Mouse (Mus musculus): Measurements from ENCODE around the gene Oaz3. TPM values are rescaled to one million over a fixed set of nuclear protein-coding genes. Genes with fewer than 3 reads are reported as not detected.

Gene Oaz3
- polyA plus RNA-seq, 1 experiment from 2014 or later, result 0.77 TPM

DNA sequence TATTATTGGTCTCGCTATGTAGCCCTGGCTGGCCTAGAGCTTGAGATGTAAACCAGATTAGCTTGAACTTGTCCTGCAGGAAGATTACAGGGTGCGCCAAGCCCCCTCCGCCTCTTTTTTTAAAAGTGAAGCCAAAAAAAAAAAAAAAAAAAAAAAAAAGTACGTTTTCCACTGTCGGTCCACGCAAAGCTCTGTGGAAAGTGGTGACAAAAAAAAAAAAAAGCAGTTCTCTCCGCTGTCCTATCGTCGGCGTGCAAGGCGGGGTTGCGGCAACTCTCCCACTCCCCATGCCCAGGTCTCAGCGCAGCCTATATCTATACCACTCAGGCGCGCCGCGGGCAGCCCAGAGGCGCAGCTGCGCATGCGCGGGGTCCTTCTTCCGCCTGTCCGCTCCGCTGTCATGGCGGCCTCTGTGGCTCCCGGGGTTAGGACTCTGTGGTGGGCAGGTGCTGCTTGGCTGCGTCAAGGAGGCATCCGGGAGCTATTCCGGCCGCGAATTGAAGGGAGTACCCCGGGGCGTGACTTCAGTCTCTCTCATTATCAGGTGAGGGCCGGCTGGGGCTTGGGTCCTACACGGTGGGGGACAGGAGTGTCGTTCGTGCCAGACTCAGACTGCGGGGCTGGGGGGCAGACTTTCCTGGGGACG is 641 bp downstream of the Oaz3 start, which contains the start of gene Mrpl9:
Gene Mrpl9 (plus strand): TSS at position 368 of the 646 bp plus-strand sequence.
- Histone ChIP-seq H3K9ac (peak within 1 kb of the TSS; percentile 93), H3K4me3 (peak within 1 kb of the TSS; percentile 95), H3K4me2 (replicated peaks) (peak within 1 kb of the TSS; percentile 94), H3K9me3 (replicated peaks) (no peaks in the 10 kb centered on the region), H3K36me3 (peaks cover 30% of the 10 kb centered on the region), H3K27me3 (no peaks in the 10 kb centered on the region), H3K4me1 (peaks cover 8% of the 10 kb centered on the region), H3K27ac (peak within 1 kb of the TSS; percentile 75)
- ATAC-seq (ENCODE audit: low FRiP score), result peak; percentile 98
- 1% methylated on average over 36 of the region's 39 CpGs for WGBS

DNA sequence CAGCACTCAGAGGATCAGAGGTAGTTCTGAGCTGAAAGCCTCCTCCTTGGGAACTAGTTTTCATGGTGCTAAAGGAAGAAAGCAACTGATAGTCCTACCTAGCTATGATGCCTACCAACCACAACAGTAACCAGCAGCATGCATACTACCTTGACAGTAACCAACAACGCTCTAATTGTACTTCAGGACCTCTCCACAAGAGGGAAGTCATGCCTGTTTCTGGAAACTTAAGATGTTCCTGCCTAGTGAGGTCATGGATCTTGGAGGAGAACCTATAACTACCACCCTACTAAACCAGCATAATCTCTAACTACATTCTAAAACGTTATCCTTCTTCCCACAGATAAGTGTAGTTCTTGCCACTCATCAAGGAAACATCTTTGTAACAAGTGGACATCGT is 2.5 kb downstream of the Oaz3 start:
- H3K36me3 ChIP-seq, result peaks cover 11% of the 10 kb centered on the region
- H3K27ac ChIP-seq, result no peak overlapping the region
- no peaks in the 10 kb centered on the region for H3K9me3 ChIP-seq (replicated peaks)
- H3K4me2 ChIP-seq (replicated peaks), result no peak overlapping the region
- no peaks in the 10 kb centered on the region for H3K27me3 ChIP-seq
- no peak for ATAC-seq (ENCODE audit: low FRiP score)
- peaks cover 8% of the 10 kb centered on the region for H3K4me1 ChIP-seq
- H3K9ac ChIP-seq, result no peak overlapping the region
- no peak overlapping the region for H3K4me3 ChIP-seq
- WGBS, result 39% methylated on average over 3 of the region's 3 CpGs

DNA sequence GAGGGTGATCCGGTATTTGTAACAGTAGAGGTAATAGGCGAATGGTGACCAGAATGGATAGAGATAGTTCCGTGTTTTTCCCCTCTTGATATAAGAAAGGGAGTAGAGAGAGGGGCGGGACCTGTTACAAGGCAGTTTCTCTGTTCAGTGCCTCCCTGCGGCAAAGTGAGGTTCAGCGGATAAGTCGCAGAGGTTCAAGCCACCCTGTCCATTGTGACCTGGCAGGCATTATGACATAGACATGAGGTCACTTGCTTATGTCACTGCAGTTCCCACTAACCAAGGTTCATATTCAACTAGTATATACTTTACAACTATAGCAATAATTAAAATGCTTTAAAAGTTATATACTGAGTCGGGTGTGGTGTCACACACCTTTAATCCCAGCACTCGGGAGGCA is 7.3 kb downstream of the Oaz3 start:
- H3K36me3 ChIP-seq, result no peaks in the 10 kb centered on the region
- no peaks in the 10 kb centered on the region for H3K4me1 ChIP-seq
- no peak overlapping the region for H3K4me3 ChIP-seq
- H3K9me3 ChIP-seq (replicated peaks), result no peaks in the 10 kb centered on the region
- no peak overlapping the region for H3K4me2 ChIP-seq (replicated peaks)
- no peak overlapping the region for H3K9ac ChIP-seq
- no peak overlapping the region for H3K27ac ChIP-seq
- no peak for ATAC-seq (ENCODE audit: low FRiP score)
- H3K27me3 ChIP-seq, result no peaks in the 10 kb centered on the region
- WGBS, result 83% methylated on average over 9 of the region's 9 CpGs

DNA sequence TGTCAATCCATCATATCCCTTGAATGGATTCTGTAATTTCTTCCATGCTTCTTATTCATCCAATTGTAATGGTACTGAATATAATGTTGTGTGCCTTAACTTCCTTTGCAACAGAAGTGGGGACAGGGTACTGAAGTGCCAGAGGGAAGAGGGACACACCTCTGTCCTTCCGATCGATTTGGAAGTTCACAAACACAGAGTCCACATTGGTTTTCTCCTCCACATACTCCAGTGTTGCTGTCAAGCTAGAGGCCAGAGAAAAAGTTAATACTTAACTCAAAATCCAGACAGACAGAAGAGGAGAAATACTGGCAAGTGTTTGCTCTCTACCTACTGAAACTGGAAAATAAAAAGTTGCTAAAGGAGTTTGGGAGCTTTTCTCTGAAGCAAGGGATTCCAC is 9.4 kb downstream of the Oaz3 start:
- ATAC-seq (ENCODE audit: low FRiP score), result no peak
- no peak overlapping the region for H3K9ac ChIP-seq
- no peak overlapping the region for H3K27ac ChIP-seq
- 91% methylated on average over 2 of the region's 2 CpGs for WGBS
- no peaks in the 10 kb centered on the region for H3K27me3 ChIP-seq
- H3K36me3 ChIP-seq, result peaks cover 10% of the 10 kb centered on the region; the same call in 1 of the 2 replicates
- no peak overlapping the region for H3K4me2 ChIP-seq (replicated peaks)
- no peaks in the 10 kb centered on the region for H3K4me1 ChIP-seq
- H3K9me3 ChIP-seq (replicated peaks), result no peaks in the 10 kb centered on the region
- no peak overlapping the region for H3K4me3 ChIP-seq

DNA sequence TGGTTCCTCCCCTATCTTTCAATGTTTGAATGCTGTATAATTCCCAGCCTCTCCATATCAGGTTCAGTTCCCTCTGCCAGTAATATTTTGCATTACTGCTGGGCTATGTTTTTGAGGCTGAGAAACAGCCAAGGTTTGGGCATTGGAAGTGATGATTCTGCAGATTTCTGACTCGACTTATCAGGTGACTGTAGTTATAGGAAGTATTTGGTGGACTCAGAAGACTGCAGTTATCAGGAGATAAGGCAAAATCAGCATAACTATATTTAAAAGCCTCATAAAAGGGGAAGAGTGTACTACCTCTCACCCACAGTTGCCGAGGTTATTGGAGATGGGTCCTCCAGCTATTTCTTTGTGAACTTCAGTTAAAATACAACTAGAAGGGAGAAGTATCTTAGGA is 12.7 kb downstream of the Oaz3 start:
- Histone ChIP-seq H3K4me2 (replicated peaks) (no peak overlapping the region), H3K4me1 (no peaks in the 10 kb centered on the region), H3K27me3 (no peaks in the 10 kb centered on the region), H3K36me3 (peaks cover 23% of the 10 kb centered on the region), H3K27ac (no peak overlapping the region), H3K4me3 (no peak overlapping the region), H3K9ac (no peak overlapping the region), H3K9me3 (replicated peaks) (no peaks in the 10 kb centered on the region)
- WGBS, result 80% methylated on average over 2 of the region's 2 CpGs
- ATAC-seq (ENCODE audit: low FRiP score), result no peak

DNA sequence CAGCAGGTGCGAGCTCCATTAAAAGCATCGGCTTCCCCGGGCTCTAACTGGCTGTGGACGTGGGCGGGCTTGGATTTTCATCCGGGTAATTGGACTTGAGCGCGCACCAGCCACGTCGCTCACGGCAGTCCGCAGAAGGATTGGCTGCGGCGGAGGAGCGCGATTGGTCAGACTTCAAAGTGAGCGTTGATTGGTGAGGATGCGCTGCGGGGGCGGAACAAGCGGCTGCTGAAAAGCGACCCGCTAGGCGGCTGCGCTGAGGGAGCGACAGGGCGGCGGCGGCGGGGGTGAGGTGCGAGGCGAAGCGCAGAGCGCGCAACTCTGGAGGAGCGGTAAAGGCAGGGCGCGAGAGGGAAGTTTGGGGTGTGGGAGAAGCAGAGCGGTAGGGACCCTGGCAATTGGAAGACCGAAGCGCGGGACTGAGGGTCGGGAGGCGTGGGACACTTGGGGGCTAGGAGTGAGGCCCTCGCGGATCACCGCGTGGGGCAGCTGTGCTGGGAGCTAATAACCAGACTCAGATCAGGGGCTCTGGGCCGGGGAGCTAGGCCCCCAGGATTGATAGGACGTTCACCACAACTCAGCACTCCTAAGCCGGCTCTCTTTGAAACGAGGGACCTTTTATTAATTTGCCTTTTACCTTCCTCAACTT is 30.6 kb downstream of the Oaz3 start, which contains the start of gene Tdrkh:
Gene Tdrkh (plus strand): TSS at position 243 of the 649 bp plus-strand sequence.
- WGBS, result 8% methylated on average over 52 of the region's 52 CpGs

DNA sequence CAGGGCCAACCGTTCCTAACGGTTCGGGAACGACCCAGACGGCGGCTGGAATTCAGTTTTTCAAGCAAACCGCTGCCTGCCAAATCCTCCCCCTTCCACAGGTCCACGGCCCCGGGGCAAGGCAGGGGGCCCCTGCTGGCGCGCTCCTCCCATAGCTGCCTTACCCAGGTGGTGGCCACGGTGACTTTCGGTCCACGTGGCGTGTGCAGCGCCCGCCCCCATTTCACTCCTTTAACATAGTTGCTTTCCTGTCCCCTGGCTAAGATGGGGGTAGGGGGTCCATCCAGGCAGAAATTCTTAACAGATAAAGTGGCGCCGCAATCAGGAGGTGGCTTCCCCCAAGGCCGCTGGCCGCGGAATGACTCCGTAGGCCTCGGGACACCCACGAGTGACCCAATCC is 31.2 kb downstream of the Oaz3 start:
- Histone ChIP-seq H3K9me3 (replicated peaks) (no peaks in the 10 kb centered on the region), H3K4me1 (peaks cover 14% of the 10 kb centered on the region), H3K27ac (peak overlapping the region; percentile 71), H3K4me2 (replicated peaks) (peak overlapping the region; percentile 93), H3K4me3 (peak overlapping the region; percentile 57), H3K36me3 (no peaks in the 10 kb centered on the region), H3K27me3 (no peaks in the 10 kb centered on the region), H3K9ac (peak overlapping the region; percentile 67)
- 7% methylated on average over 25 of the region's 25 CpGs for WGBS
- ATAC-seq (ENCODE audit: low FRiP score), result peak; percentile 76

More for the DNA sequence above, 30.6 kb downstream of the Oaz3 start, which contains the start of gene Tdrkh:
- peaks cover 14% of the 10 kb centered on the region for H3K4me1 ChIP-seq
- H3K9me3 ChIP-seq (replicated peaks), result no peaks in the 10 kb centered on the region
- peak within 1 kb of the TSS; percentile 70 for H3K9ac ChIP-seq
- H3K36me3 ChIP-seq, result no peaks in the 10 kb centered on the region
- peak within 1 kb of the TSS; percentile 57 for H3K4me3 ChIP-seq
- peak; percentile 98 for ATAC-seq (ENCODE audit: low FRiP score)
- peak within 1 kb of the TSS; percentile 71 for H3K27ac ChIP-seq
- H3K27me3 ChIP-seq, result no peaks in the 10 kb centered on the region
- H3K4me2 ChIP-seq (replicated peaks), result peak within 1 kb of the TSS; percentile 93

DNA sequence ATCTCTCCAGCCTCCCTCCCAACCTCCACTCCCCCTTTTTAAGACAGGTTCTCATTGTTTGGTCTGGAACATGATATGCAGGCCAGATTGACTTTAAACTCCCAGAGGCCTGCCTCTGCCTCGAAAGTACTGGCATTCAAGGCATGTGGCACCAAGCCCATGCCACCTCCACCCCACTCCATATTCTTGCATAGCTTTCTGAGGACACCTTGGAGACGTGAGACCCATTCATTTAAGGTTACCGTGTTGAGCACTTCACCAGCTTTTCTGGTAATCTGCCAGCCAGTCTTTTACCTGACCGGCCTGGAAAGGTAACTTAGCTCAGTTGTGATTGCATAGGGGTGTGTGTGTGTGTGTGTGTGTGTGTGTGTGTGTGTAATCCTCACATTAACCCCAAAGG is 38.2 kb downstream of the Oaz3 start:
- Histone ChIP-seq H3K4me3 (no peak overlapping the region), H3K36me3 (no peaks in the 10 kb centered on the region), H3K9ac (no peak overlapping the region), H3K4me1 (peaks cover 13% of the 10 kb centered on the region), H3K9me3 (replicated peaks) (no peaks in the 10 kb centered on the region), H3K27ac (no peak overlapping the region), H3K4me2 (replicated peaks) (no peak overlapping the region), H3K27me3 (peaks cover 24% of the 10 kb centered on the region)
- ATAC-seq (ENCODE audit: low FRiP score), result no peak
- WGBS, result 73% methylated on average over 4 of the region's 4 CpGs

DNA sequence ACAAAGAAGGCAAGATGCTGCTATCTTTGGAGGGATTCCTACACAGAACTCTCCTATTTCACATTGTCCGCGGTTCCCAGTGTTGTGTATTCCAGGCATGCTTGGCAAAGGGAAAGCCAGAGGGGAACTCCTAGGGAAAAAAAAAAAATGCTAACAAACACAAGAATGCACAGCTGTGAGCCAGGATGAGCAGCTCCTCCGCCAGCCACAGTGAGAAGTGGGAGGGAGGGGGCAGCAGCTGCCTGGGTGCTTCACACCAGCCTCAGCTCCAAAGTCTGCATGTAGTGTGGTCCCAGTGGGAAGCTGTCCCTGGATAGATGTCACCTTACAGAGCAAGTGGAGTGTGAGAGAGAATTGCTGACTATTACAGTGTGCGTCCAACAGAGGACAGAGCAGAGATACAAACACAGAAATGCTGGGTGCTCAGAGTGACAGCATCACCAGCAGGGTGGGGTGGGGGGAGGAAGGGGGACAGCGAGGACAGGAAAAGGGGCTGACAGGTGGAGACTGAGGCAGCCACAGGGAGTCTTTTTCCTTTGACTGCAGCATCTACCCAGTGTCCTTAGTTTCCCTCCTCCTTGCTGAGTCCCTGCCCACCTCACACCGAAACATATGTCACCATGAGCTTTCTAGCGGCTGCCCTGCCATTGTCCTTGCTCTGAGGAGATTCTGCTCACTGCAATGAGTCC is 39.2 kb downstream of the Oaz3 start:
- no peak overlapping the region for H3K27ac ChIP-seq
- peak; percentile 37; the same call in 1 of the 2 replicates for ATAC-seq (ENCODE audit: low FRiP score)
- no peak overlapping the region for H3K4me2 ChIP-seq (replicated peaks)
- no peaks in the 10 kb centered on the region for H3K36me3 ChIP-seq
- no peak overlapping the region for H3K4me3 ChIP-seq
- 0 out of 2 replicates have a peak overlapping the region, but pooled peaks have one; percentile 18 for H3K9ac ChIP-seq
- peaks cover 20% of the 10 kb centered on the region for H3K4me1 ChIP-seq
- WGBS, result 13% methylated on average over 7 of the region's 7 CpGs
- H3K9me3 ChIP-seq (replicated peaks), result no peaks in the 10 kb centered on the region
- peaks cover 32% of the 10 kb centered on the region for H3K27me3 ChIP-seq

DNA sequence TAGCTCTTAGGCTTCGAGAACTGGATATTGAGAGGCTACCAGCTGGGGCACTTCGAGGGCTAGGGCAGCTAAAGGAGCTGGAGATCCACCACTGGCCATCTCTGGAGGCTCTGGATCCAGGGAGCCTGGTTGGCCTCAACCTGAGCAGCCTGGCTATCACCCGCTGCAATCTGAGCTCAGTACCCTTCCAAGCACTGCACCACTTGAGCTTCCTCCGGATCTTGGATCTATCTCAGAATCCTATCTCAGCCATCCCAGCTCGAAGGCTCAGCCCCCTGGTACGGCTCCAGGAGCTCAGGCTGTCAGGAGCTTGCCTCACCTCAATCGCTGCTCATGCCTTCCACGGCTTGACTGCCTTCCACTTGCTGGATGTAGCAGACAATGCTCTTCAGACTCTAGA is 41.3 kb downstream of the Oaz3 start:
- H3K9me3 ChIP-seq (replicated peaks), result no peaks in the 10 kb centered on the region
- no peak overlapping the region for H3K4me2 ChIP-seq (replicated peaks)
- no peak overlapping the region for H3K27ac ChIP-seq
- ATAC-seq (ENCODE audit: low FRiP score), result no peak
- peaks cover 29% of the 10 kb centered on the region for H3K4me1 ChIP-seq
- peaks cover 40% of the 10 kb centered on the region for H3K27me3 ChIP-seq
- no peak overlapping the region for H3K9ac ChIP-seq
- WGBS, result 71% methylated on average over 8 of the region's 8 CpGs
- H3K36me3 ChIP-seq, result no peaks in the 10 kb centered on the region
- H3K4me3 ChIP-seq, result no peak overlapping the region

DNA sequence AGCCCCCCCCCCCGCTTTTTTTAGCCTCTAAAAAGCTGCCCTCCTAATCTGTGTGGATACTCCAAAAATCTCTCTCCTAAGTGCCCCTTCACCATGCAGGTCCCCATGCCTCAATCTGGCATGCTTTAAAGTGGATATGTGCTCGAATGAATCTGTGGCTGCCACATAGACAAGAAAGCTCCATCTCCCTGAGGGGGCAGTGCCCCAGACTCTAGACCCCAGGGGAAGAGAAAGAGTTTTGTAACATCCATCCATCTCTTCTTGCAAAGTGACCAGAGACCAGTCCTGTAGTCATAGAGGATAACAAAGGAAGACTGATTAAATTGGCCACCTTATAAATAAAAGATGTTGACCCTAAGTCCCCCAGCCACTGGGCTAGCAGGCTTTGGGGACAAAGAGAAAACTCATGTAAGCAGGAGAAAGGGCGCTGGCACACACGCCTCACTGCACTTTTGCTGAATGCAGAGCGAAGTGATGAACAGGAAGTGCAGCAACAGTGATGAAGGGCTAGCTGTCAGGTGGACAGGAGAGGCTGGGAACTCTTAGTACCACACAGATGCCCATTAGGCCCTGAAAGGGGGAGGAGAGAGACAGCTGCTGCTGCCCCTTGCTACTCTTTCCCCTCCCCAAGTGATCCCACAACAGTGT is 43.9 kb downstream of the Oaz3 start:
- Histone ChIP-seq H3K9ac (peak overlapping the region; percentile 52; the same call in 1 of the 2 replicates), H3K9me3 (replicated peaks) (no peaks in the 10 kb centered on the region), H3K4me1 (peaks cover 26% of the 10 kb centered on the region), H3K27ac (no peak overlapping the region), H3K4me3 (peak overlapping the region; percentile 28; the same call in 1 of the 2 replicates), H3K36me3 (no peaks in the 10 kb centered on the region), H3K4me2 (replicated peaks) (peak overlapping the region; percentile 72), H3K27me3 (peaks cover 45% of the 10 kb centered on the region)
- 15% methylated on average over 5 of the region's 5 CpGs for WGBS
- peak; percentile 33; the same call in 1 of the 2 replicates for ATAC-seq (ENCODE audit: low FRiP score)
